Mouse (Mus musculus): ENCODE measurements at regions not wholly inside any gene's neighbourhood (a gene's known extent, or its start where the extent isn't known, plus 50 kb on each side); places are given as distances from the start of the nearest gene placed in this dataset.

GRCm38 (mm10) chr16:30735969-30736368, 136.4 kb downstream of the Fam43a start:
- Histone ChIP-seq H3K36me3 (replicated peaks; ENCODE audit: insufficient read depth, low read length) (no peaks in the 10 kb centered on the region), H3K9ac (replicated peaks) (no peak overlapping the region), H3K27ac (ENCODE audit: low read depth) (no peak overlapping the region), H3K9me3 (ENCODE audit: low read length) (no peaks in the 10 kb centered on the region), H3K4me3 (ENCODE audit: low read depth, low read length) (no peak overlapping the region), H3K4me2 (ENCODE audit: low read depth, low read length) (no peak overlapping the region), H3K4me1 (ENCODE audit: insufficient read depth) (peaks cover 9% of the 10 kb centered on the region), H3K27me3 (ENCODE audit: insufficient read depth, low read length) (no peaks in the 10 kb centered on the region)
- no peak for TF ChIP-seq CTCF (IDR thresholded peaks at IDR 0.05; ENCODE audit: low read depth)
- no peak for TF ChIP-seq EP300 (IDR thresholded peaks at IDR 0.05; ENCODE audit: low read depth)
- no peak for DNase-seq
- WGBS (ENCODE audit: insufficient replicate concordance) = 57% methylated on average over 7 of the region's 7 CpGs
- no peak for ATAC-seq

GRCm38 (mm10) chr16:30736662-30737326, 137.3 kb downstream of the Fam43a start:
- no peak overlapping the region for H3K4me2 ChIP-seq (ENCODE audit: low read depth, low read length)
- H3K27ac ChIP-seq (ENCODE audit: low read depth) = no peak overlapping the region
- 60% methylated on average over 17 of the region's 17 CpGs for WGBS (ENCODE audit: insufficient replicate concordance)
- H3K27me3 ChIP-seq (ENCODE audit: insufficient read depth, low read length) = no peaks in the 10 kb centered on the region
- H3K4me3 ChIP-seq (ENCODE audit: low read depth, low read length) = no peak overlapping the region
- no peak for DNase-seq
- H3K4me1 ChIP-seq (ENCODE audit: insufficient read depth) = peaks cover 9% of the 10 kb centered on the region
- H3K9ac ChIP-seq (replicated peaks) = no peak overlapping the region
- no peaks in the 10 kb centered on the region for H3K9me3 ChIP-seq (ENCODE audit: low read length)
- H3K36me3 ChIP-seq (replicated peaks; ENCODE audit: insufficient read depth, low read length) = no peaks in the 10 kb centered on the region
- no peak for ATAC-seq
- TF ChIP-seq CTCF (IDR thresholded peaks at IDR 0.05; ENCODE audit: low read depth) (no peak), EP300 (IDR thresholded peaks at IDR 0.05; ENCODE audit: low read depth) (no peak)

- no peak for TF ChIP-seq EP300 (IDR thresholded peaks at IDR 0.05; ENCODE audit: low read depth)
- TF ChIP-seq CTCF (IDR thresholded peaks at IDR 0.05; ENCODE audit: low read depth) = no peak
- peak; percentile 45; the same call in 1 of the 2 replicates for ATAC-seq
- no peak overlapping the region for H3K4me3 ChIP-seq (ENCODE audit: low read depth, low read length)
- 69% methylated on average over 8 of the region's 8 CpGs for WGBS (ENCODE audit: insufficient replicate concordance)
- DNase-seq = no peak
- no peaks in the 10 kb centered on the region for H3K36me3 ChIP-seq (replicated peaks; ENCODE audit: insufficient read depth, low read length)
- peaks cover 9% of the 10 kb centered on the region for H3K4me1 ChIP-seq (ENCODE audit: insufficient read depth)
- no peaks in the 10 kb centered on the region for H3K9me3 ChIP-seq (ENCODE audit: low read length)
- no peaks in the 10 kb centered on the region for H3K27me3 ChIP-seq (ENCODE audit: insufficient read depth, low read length)
- no peak overlapping the region for H3K4me2 ChIP-seq (ENCODE audit: low read depth, low read length)
- no peak overlapping the region for H3K9ac ChIP-seq (replicated peaks)
- H3K27ac ChIP-seq (ENCODE audit: low read depth) = no peak overlapping the region
These were observed 138.0 kb downstream of the Fam43a start for GRCm38 (mm10) chr16:30737524-30737923.

GRCm38 (mm10) chr16:30739651-30740050, 140.1 kb downstream of the Fam43a start:
- Histone ChIP-seq H3K4me2 (ENCODE audit: low read depth, low read length) (no peak overlapping the region), H3K27ac (ENCODE audit: low read depth) (no peak overlapping the region), H3K4me1 (ENCODE audit: insufficient read depth) (peaks cover 9% of the 10 kb centered on the region), H3K36me3 (replicated peaks; ENCODE audit: insufficient read depth, low read length) (no peaks in the 10 kb centered on the region), H3K4me3 (ENCODE audit: low read depth, low read length) (no peak overlapping the region), H3K9me3 (ENCODE audit: low read length) (no peaks in the 10 kb centered on the region), H3K27me3 (ENCODE audit: insufficient read depth, low read length) (no peaks in the 10 kb centered on the region), H3K9ac (replicated peaks) (no peak overlapping the region)
- TF ChIP-seq CTCF (IDR thresholded peaks at IDR 0.05; ENCODE audit: low read depth) (no peak), EP300 (IDR thresholded peaks at IDR 0.05; ENCODE audit: low read depth) (no peak)
- 74% methylated on average over 7 of the region's 7 CpGs for WGBS (ENCODE audit: insufficient replicate concordance)
- no peak for DNase-seq
- ATAC-seq = no peak

- DNase-seq (no peak), ATAC-seq (no peak)
- Histone ChIP-seq H3K4me2 (ENCODE audit: low read depth, low read length) (no peak overlapping the region), H3K9me3 (ENCODE audit: low read length) (no peaks in the 10 kb centered on the region), H3K27ac (ENCODE audit: low read depth) (no peak overlapping the region), H3K9ac (replicated peaks) (no peak overlapping the region), H3K27me3 (ENCODE audit: insufficient read depth, low read length) (no peaks in the 10 kb centered on the region), H3K36me3 (replicated peaks; ENCODE audit: insufficient read depth, low read length) (no peaks in the 10 kb centered on the region), H3K4me1 (ENCODE audit: insufficient read depth) (peaks cover 9% of the 10 kb centered on the region), H3K4me3 (ENCODE audit: low read depth, low read length) (no peak overlapping the region)
- TF ChIP-seq EP300 (IDR thresholded peaks at IDR 0.05; ENCODE audit: low read depth) = no peak
- TF ChIP-seq CTCF (IDR thresholded peaks at IDR 0.05; ENCODE audit: low read depth) = no peak
- WGBS (ENCODE audit: insufficient replicate concordance) = 48% methylated on average over 1 of the region's 1 CpGs
These were observed 141.7 kb downstream of the Fam43a start for GRCm38 (mm10) chr16:30741192-30741591.

GRCm38 (mm10) chr16:30742474-30742873, 143.0 kb downstream of the Fam43a start:
- Histone ChIP-seq H3K9ac (replicated peaks) (no peak overlapping the region), H3K4me3 (ENCODE audit: low read depth, low read length) (no peak overlapping the region), H3K27me3 (ENCODE audit: insufficient read depth, low read length) (no peaks in the 10 kb centered on the region), H3K4me1 (ENCODE audit: insufficient read depth) (peaks cover 6% of the 10 kb centered on the region), H3K4me2 (ENCODE audit: low read depth, low read length) (no peak overlapping the region), H3K36me3 (replicated peaks; ENCODE audit: insufficient read depth, low read length) (no peaks in the 10 kb centered on the region), H3K27ac (ENCODE audit: low read depth) (no peak overlapping the region), H3K9me3 (ENCODE audit: low read length) (no peaks in the 10 kb centered on the region)
- DNase-seq (no peak), ATAC-seq (no peak)
- WGBS (ENCODE audit: insufficient replicate concordance) = 53% methylated on average over 6 of the region's 6 CpGs
- TF ChIP-seq EP300 (IDR thresholded peaks at IDR 0.05; ENCODE audit: low read depth) (no peak), CTCF (IDR thresholded peaks at IDR 0.05; ENCODE audit: low read depth) (no peak)

All from liver, postnatal 0 days (tissue).